Mouse (Mus musculus) hindbrain, embryonic 15.5 days (tissue): ENCODE measurements around the gene Zfp36l1. TPM values are rescaled to one million over a fixed set of nuclear protein-coding genes. Genes with fewer than 3 reads are reported as not detected.
A peak's percentile ranks its signal among the peaks of the same experiment; 100 is the strongest.

Experiments used
- ATAC-seq: fragments of 200-750 bp; cut with Nextera tagmentation; 2 replicates; pipeline ENCODE4 v1.8.0; 2017; ENCODE audit warnings: low read depth, moderate number of reproducible peaks, moderate TSS enrichment; ENCODE audit not compliant: low FRiP score
- H3K27ac ChIP-seq: fragments of 300-500 bp; sonication (generic); replicated peaks from 2 replicates; pipeline ENCODE4 v1.5.1; 2015; ENCODE audit warnings: mild to moderate bottlenecking, inconsistent platforms
- H3K27me3 ChIP-seq: fragments of 300-500 bp; sonication (generic); 2 replicates; pipeline ENCODE4 v1.6.1; 2015; ENCODE audit warnings: control low read depth, inconsistent platforms
- H3K36me3 ChIP-seq: fragments of 300-500 bp; sonication (generic); 2 replicates; pipeline ENCODE4 v1.6.1; 2015; ENCODE audit warnings: control low read depth, inconsistent platforms
- H3K4me1 ChIP-seq: fragments of 300-500 bp; sonication (generic); replicated peaks from 2 replicates; pipeline ENCODE4 v1.6.1; 2015; ENCODE audit warnings: control low read depth, inconsistent platforms
- H3K4me2 ChIP-seq: fragments of 300-500 bp; sonication (generic); 2 replicates; pipeline ENCODE4 v1.6.1; 2015; ENCODE audit warnings: moderate library complexity, mild to moderate bottlenecking, inconsistent platforms
- H3K4me3 ChIP-seq: fragments of 300-500 bp; sonication (generic); 2 replicates; pipeline ENCODE4 v1.5.1; 2015; ENCODE audit warnings: mild to moderate bottlenecking, inconsistent platforms
- H3K9ac ChIP-seq: fragments of 300-500 bp; sonication (generic); 2 replicates; pipeline ENCODE4 v1.6.1; 2015; ENCODE audit warnings: inconsistent platforms
- H3K9me3 ChIP-seq: fragments of 300-500 bp; sonication (generic); 2 replicates; pipeline ENCODE4 v1.6.1; 2016; ENCODE audit warnings: control low read depth, inconsistent platforms
- WGBS: fragments of 180-500 bp; shearing (Covaris S2); methylation state at CpG from one replicate; pipeline ENCODE4 v1.1.7; 2015; 5-methylcytosine and 5-hydroxymethylcytosine counted together
- polyA plus RNA-seq: library from polyadenylated mRNA; unstranded; fragments of >200 nt; fragmentation: Nextera tagmentation; extraction: Ambion mirVana; gene quantifications from 2 replicates; pipeline ENCODE4 v1.2.1, GENCODE M21; 2015

Zfp36l1 gene
- 46.1 and 55.4 TPM in 2 replicates for polyA plus RNA-seq

DNA sequence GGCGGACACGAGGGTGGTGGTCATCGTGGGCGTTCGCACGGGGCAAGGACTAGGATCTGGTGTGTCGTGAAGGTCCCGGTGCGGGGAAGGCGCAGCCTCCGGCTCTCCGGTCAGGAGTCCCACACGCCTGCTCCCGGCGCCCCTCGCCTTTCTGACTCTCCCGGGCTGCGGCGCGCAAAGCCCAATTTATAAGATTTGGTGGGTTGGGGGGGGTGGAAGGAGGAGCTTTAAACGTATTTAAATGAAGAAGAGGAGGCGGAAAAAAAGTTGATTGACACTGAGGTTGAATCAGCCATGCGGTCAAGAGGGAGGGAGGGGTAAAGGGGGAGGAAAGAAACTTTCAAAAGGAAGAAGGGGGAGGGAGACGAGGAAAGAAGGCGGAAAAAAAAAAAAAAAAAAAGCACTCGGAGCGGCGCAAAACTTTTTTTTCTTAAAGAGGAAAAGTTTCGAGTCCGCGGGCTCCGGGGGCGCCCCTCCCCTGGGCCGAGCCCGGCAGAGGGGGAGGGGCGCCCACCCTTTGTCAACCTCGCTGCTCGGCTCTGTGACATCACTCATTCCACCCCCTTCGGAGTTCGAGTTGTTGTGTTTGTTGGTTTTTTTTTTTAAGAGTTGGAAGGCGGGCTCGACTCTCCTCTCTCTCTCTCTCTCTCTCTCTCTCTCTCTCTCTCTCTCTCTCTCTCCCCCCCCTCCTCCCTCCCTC is at the start of gene Zfp36l1:
TSS of gene Zfp36l1 (minus strand) at position 162 of the 700 bp plus-strand sequence.
- WGBS, result 0% methylated on average over 39 of the region's 42 CpGs
- H3K9me3 ChIP-seq, result no peaks in the 10 kb centered on the region
- H3K36me3 ChIP-seq, result no peaks in the 10 kb centered on the region
- H3K4me1 ChIP-seq, result peaks cover 37% of the 10 kb centered on the region
- H3K27me3 ChIP-seq, result peaks cover 6% of the 10 kb centered on the region; the same call in 1 of the 2 replicates
- H3K4me2 ChIP-seq, result peak within 1 kb of the TSS; percentile 90
- peak; percentile 40 for ATAC-seq
- peak within 1 kb of the TSS; percentile 78 for H3K9ac ChIP-seq
- peak within 1 kb of the TSS; percentile 65 for H3K4me3 ChIP-seq
- H3K27ac ChIP-seq, result peak within 1 kb of the TSS; percentile 87

DNA sequence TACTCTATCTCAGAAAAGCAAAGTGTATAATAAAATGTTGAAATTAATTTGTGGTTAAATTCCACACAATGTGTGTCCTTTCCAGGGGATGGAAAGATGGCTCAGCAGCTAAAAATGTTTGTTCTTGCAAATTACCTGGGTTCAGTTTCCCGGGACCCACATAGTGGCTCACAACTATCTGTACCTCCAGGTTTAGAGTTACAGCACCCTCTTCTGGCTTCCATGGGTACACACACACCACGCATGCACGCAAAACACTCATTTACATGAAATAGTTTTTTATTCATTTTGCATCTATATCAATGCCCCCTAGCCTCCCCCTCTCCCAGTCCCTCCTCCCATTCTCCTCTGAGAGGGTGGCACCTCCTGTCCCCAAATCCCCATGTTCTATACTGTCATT is 49.6 kb upstream of the Zfp36l1 start:
- Histone ChIP-seq H3K9ac (no peak overlapping the region), H3K36me3 (no peaks in the 10 kb centered on the region), H3K4me1 (peaks cover 3% of the 10 kb centered on the region; the same call in 1 of the 2 replicates), H3K27ac (no peak overlapping the region), H3K27me3 (no peaks in the 10 kb centered on the region), H3K4me3 (no peak overlapping the region), H3K4me2 (no peak overlapping the region), H3K9me3 (no peaks in the 10 kb centered on the region)
- ATAC-seq, result no peak
- WGBS, result 68% methylated on average over 3 of the region's 3 CpGs

DNA sequence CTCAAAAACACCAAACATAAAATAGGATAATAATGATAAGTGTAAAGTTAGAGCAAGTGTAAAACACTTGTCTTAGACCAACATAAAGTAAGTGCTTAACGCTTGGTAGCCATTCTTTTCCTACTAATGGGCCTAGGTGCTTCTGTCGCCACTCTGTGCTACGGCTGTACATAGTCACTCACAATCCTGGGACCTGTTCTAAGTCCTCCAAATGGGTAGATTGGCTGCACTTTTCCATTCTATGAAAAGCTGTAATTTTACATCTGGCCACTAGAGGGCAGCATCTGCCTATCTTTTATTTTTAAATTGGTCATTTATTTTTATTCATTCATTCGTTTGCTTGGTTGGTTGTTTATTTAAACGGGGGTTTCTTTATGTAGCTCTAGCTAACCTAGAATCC is 44.9 kb upstream of the Zfp36l1 start:
- no peaks in the 10 kb centered on the region for H3K9me3 ChIP-seq
- H3K4me3 ChIP-seq, result no peak overlapping the region
- peak overlapping the region; percentile 28; the same call in 1 of the 2 replicates for H3K4me2 ChIP-seq
- 10% methylated on average over 5 of the region's 5 CpGs for WGBS
- no peaks in the 10 kb centered on the region for H3K36me3 ChIP-seq
- no peak overlapping the region for H3K9ac ChIP-seq
- H3K4me1 ChIP-seq, result no peaks in the 10 kb centered on the region
- no peaks in the 10 kb centered on the region for H3K27me3 ChIP-seq
- no peak overlapping the region for H3K27ac ChIP-seq
- ATAC-seq, result 0 out of 2 replicates have a peak, but pooled peaks have one; percentile 66

DNA sequence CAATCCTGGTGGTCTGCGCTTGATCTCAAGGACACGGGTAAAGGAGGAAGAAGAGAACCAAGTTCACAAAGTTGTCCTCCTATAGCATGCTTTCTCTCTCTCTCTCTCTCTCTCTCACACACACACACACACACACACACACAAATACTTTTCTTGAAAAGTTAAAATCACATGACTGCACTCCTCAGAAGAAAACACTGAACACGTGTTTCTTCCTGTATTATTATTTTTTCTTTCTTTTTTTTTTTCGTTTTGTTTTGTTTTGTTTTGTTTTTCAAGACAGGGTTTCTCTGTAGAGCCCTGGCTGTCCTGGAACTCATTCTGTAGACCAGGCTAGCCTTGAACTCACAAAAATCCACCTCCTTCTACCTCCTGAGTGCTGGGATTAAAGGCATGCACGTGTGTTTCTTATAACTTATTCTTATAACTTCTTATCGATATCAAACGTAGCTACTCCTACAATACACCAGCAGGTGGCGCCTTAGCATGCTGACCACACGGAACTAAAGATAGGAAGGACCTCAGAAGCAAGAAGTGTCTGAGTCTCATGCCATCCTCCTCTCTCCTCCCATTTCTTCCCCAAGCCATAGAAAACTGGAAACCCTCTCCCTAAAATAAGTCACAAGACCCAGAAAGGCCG is 41.0 kb upstream of the Zfp36l1 start:
- Histone ChIP-seq H3K9ac (no peak overlapping the region), H3K27me3 (no peaks in the 10 kb centered on the region), H3K4me3 (no peak overlapping the region), H3K4me1 (no peaks in the 10 kb centered on the region), H3K27ac (no peak overlapping the region), H3K36me3 (no peaks in the 10 kb centered on the region), H3K9me3 (no peaks in the 10 kb centered on the region), H3K4me2 (no peak overlapping the region)
- WGBS, result 41% methylated on average over 10 of the region's 10 CpGs
- ATAC-seq, result no peak

DNA sequence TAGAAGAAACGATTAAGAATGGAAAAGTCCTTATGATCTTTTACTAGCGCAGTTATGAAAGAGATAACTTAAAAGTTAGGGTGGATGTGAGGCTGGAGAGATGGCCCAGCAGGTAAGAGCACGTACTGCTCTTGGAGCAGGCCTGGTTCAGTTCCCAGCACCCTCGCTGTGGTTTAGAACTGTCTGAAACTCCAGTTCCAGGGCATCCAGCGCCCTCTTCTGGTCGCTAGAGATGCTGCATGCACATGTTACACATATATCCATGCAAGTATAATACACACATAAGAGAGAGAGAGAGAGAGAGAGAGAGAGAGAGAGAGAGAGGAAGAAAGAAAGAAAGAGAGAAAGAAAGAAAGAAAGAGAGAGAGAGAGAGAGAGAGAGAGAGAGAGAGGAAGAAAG is 40.3 kb upstream of the Zfp36l1 start:
- Histone ChIP-seq H3K27ac (no peak overlapping the region), H3K27me3 (no peaks in the 10 kb centered on the region), H3K4me2 (no peak overlapping the region), H3K36me3 (no peaks in the 10 kb centered on the region), H3K4me1 (no peaks in the 10 kb centered on the region), H3K9me3 (no peaks in the 10 kb centered on the region), H3K9ac (no peak overlapping the region), H3K4me3 (no peak overlapping the region)
- 77% methylated on average over 6 of the region's 6 CpGs for WGBS
- ATAC-seq, result no peak

DNA sequence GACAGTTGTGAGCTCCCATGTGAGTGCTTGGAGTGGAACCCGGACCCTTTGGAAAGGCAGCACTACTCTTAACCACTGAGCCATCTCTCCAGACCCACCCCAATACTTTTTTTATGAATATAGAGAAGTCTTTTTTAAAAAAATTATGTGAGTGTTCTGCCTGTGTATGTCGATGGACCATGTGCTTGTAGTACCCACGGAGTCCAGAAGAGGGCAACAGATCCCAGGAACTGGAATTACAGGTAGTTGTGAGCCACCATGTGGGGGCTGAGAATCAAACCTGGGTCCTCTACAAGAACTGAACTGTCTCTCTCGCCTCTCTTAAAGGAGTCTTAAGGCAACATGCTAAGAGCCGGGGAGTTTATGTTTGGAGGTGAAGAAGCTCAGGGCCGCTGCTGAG is 39.0 kb upstream of the Zfp36l1 start:
- ATAC-seq, result no peak
- 93% methylated on average over 6 of the region's 6 CpGs for WGBS
- no peaks in the 10 kb centered on the region for H3K4me1 ChIP-seq
- H3K27me3 ChIP-seq, result no peaks in the 10 kb centered on the region
- H3K27ac ChIP-seq, result no peak overlapping the region
- no peak overlapping the region for H3K4me3 ChIP-seq
- no peak overlapping the region for H3K9ac ChIP-seq
- no peak overlapping the region for H3K4me2 ChIP-seq
- H3K36me3 ChIP-seq, result no peaks in the 10 kb centered on the region
- H3K9me3 ChIP-seq, result no peaks in the 10 kb centered on the region

DNA sequence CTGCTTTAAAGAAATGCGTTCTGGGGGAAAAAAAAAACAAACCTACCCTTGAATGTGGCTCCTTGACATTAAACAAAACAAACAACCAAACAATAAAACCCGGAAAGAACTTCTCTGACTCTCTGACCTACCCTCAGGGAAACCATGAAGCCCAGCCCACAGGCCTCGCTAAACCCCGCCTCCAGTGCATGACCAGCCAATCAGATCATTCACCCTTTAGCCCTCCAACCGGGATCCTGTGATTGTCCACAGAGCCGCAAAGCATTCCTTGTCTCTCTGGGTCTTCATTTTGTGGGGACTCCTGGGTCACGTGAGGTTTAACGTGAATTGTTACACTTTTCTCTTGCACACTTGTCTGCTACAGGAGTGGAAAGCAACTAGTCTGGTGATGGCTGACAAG is 37.8 kb upstream of the Zfp36l1 start:
- H3K4me2 ChIP-seq, result no peak overlapping the region
- H3K36me3 ChIP-seq, result no peaks in the 10 kb centered on the region
- no peaks in the 10 kb centered on the region for H3K9me3 ChIP-seq
- H3K27ac ChIP-seq, result no peak overlapping the region
- H3K4me1 ChIP-seq, result peaks cover 7% of the 10 kb centered on the region; the same call in 1 of the 2 replicates
- H3K4me3 ChIP-seq, result no peak overlapping the region
- H3K27me3 ChIP-seq, result no peaks in the 10 kb centered on the region
- no peak overlapping the region for H3K9ac ChIP-seq
- 26% methylated on average over 8 of the region's 8 CpGs for WGBS
- ATAC-seq, result no peak

DNA sequence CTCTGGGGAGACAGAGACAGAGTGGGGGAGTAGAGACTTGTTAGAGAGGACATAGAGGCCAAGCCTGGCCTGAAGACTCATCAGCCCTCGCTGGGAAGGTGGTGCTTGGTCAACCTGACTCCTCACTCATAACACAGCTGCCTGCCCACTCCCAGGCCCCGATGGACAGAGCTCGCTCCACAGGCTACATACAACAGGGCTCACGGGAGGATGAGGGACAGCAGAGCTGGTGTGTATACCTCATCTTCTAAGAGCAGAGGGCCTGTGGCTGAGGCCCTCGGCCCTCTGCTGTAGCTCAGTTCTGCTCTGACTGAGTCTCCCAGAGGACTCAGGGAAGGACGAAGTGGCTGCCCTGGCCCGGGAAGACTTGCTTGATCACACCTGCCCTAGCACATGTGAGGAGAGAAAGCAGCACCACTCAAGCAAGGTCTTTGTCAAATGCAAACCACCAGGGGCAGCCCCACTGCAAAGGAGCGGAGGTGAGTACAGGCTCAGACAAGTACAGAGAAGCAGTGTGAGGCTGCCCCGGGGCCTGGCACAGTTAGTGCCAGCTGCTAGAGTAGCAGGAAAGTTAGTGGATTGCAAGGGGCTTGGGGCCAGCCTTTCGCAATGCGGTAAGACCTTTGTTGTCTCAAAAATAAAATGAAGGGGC is 34.9 kb upstream of the Zfp36l1 start:
- Histone ChIP-seq H3K36me3 (no peaks in the 10 kb centered on the region), H3K27ac (no peak overlapping the region), H3K9me3 (no peaks in the 10 kb centered on the region), H3K4me2 (no peak overlapping the region), H3K4me3 (no peak overlapping the region), H3K27me3 (no peaks in the 10 kb centered on the region), H3K4me1 (peaks cover 7% of the 10 kb centered on the region; the same call in 1 of the 2 replicates), H3K9ac (no peak overlapping the region)
- WGBS, result 83% methylated on average over 11 of the region's 11 CpGs
- 0 out of 2 replicates have a peak, but pooled peaks have one; percentile 17 for ATAC-seq

DNA sequence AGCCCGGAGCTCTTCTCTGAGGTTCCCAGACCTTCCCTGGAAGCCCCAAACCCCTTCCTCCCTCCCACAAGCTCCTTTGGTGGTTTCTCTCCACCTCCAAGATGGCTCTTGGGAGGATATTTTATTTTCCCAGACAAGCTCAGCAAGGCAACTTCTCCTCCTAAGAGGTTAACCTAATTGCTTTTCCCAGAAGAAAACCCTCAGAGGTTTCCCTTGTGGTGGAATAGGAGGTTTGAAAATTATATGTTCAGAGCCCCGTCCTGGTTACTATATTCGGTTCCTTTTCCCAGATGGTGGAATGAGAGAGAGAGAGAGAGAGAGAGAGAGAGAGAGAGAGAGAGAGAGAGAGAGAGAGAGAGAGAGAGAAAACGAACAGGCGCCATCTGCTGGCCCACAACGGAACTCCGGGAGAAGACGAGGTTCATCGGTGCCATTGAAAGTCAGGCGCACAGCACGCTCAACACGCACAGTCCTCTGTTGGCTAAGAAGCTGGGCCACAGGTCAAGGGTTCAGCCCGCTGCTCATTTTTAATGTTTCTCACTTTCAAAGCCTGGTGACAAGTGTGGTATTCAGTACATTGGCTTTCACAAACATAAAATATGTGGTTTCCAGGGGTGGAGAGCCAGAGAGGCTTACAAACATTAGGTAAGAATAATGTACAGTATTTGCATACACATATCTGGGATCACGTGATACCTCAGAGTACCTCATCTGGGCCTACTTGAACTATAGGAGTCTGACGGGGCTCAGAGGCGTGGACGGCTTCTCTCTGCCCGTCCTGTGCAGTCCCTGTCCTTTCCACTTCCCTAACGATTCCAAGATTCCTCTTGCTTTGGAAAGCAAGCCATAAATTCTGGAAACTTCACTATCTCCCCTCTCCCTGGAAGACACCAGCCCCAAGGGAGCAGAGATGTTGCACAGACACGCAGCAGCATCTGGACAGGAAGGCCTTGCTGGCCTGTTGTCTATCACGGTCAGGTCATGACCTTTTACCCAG is 33.7 kb upstream of the Zfp36l1 start:
- Histone ChIP-seq H3K27me3 (no peaks in the 10 kb centered on the region), H3K27ac (no peak overlapping the region), H3K9me3 (no peaks in the 10 kb centered on the region), H3K9ac (no peak overlapping the region), H3K4me2 (no peak overlapping the region), H3K4me1 (peaks cover 7% of the 10 kb centered on the region; the same call in 1 of the 2 replicates), H3K4me3 (no peak overlapping the region), H3K36me3 (no peaks in the 10 kb centered on the region)
- ATAC-seq, result peak; percentile 57; the same call in 1 of the 2 replicates
- WGBS, result 35% methylated on average over 21 of the region's 21 CpGs

DNA sequence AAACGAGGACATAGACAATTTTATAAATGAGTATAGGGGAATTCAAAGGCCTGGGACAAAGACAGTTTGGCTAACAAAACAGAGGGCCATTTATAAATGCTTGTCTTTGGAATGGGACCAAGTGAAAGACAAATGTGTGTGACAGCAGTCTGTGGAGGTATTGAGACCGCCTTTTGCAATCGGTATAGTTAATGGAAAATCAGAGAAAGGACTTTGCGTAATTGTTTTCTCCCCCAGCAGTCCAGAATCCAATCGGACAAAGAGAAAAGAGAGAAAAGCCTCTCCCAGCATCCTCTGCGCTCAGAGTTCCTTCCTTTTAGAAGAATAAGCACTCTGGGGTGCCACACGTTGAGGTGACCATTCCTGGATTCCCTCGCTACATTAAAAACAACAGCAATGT is 32.6 kb upstream of the Zfp36l1 start:
- no peak overlapping the region for H3K9ac ChIP-seq
- WGBS, result 22% methylated on average over 8 of the region's 8 CpGs
- no peak overlapping the region for H3K4me2 ChIP-seq
- H3K4me3 ChIP-seq, result no peak overlapping the region
- H3K27ac ChIP-seq, result no peak overlapping the region
- no peaks in the 10 kb centered on the region for H3K36me3 ChIP-seq
- no peaks in the 10 kb centered on the region for H3K9me3 ChIP-seq
- H3K4me1 ChIP-seq, result peaks cover 7% of the 10 kb centered on the region; the same call in 1 of the 2 replicates
- no peak for ATAC-seq
- H3K27me3 ChIP-seq, result no peaks in the 10 kb centered on the region

DNA sequence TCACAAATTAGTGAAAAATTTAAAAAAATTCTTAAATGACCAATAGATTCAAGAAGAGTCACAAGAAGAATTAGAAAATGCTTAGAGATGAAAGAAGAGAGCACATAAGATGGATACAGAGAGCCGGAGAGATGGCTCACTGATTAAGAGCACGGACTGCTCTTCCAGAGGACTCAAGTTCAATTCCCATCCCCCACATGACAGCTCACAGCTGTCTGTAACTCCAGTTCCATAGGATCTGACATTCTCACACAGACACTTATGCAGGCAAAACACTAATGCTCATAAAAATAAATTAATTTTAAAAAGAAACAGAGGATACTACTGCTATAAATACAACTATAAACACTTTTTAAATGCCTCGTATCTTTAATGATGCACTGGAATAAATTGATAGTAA is 32.0 kb upstream of the Zfp36l1 start:
- H3K4me1 ChIP-seq, result peaks cover 7% of the 10 kb centered on the region; the same call in 1 of the 2 replicates
- H3K9ac ChIP-seq, result no peak overlapping the region
- no peaks in the 10 kb centered on the region for H3K9me3 ChIP-seq
- H3K27ac ChIP-seq, result no peak overlapping the region
- ATAC-seq, result no peak
- no peak overlapping the region for H3K4me3 ChIP-seq
- H3K4me2 ChIP-seq, result no peak overlapping the region
- 58% methylated on average over 3 of the region's 3 CpGs for WGBS
- H3K36me3 ChIP-seq, result no peaks in the 10 kb centered on the region
- H3K27me3 ChIP-seq, result no peaks in the 10 kb centered on the region
